Mouse (Mus musculus) erythroblast, embryonic 14.5 days (primary cell): ENCODE measurements around the gene Col23a1.

Experiments used
- GATA1 ChIP-seq: IDR thresholded peaks from 2 replicates; pipeline ENCODE4 v1.6.1; 2012; ENCODE audit warnings: low read length, inconsistent platforms, mixed read lengths
- TAL1 ChIP-seq: IDR thresholded peaks from 3 replicates; pipeline ENCODE4 v1.6.1; 2012; ENCODE audit warnings: low read length, inconsistent platforms, mixed read lengths

DNA sequence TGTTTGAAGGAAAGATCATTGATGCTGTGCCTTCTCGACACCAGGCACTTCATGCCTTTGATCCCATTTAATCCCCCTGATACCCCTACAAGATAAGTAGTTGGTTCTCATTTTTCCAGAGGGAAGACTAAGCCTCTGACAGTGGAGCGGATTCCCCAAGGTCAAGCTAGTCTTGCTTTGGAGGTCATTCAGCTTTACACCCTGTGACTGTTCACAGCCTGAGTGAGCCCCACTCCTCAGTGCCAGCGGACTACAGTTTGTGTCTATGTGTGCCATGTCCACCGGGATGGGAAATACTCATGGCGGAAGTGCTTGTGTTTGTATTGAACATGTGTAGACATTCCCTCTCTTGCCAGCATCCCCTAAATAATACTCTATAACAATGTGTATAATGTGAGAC, 74.6 kb downstream of the Col23a1 start:
- TF ChIP-seq GATA1 (no peak), TAL1 (no peak)
